Mouse (Mus musculus) myocyte (in vitro differentiated cells): ENCODE data around the gene Pgls. TPM values are rescaled to one million over a fixed set of nuclear protein-coding genes. Genes with fewer than 3 reads are reported as not detected.
A peak's percentile ranks its signal among the peaks of the same experiment; 100 is the strongest.

Experiments used
- H3K27me3 ChIP-seq: one replicate; pipeline ENCODE4 v1.6.1; 2011; ENCODE audit not compliant: control insufficient read depth, insufficient read depth, insufficient read length
- H3K36me3 ChIP-seq: one replicate; pipeline ENCODE4 v1.6.1; 2011; ENCODE audit not compliant: control insufficient read depth, insufficient read depth
- H3K4me2 ChIP-seq: one replicate; pipeline ENCODE4 v1.6.1; 2011; ENCODE audit warnings: low read depth, control low read depth
- H3K4me3 ChIP-seq: one replicate; pipeline ENCODE4 v1.5.1; 2011; ENCODE audit warnings: mild to moderate bottlenecking, control low read depth, moderate library complexity
- H3K79me2 ChIP-seq: one replicate; pipeline ENCODE4 v1.6.1; 2011; ENCODE audit not compliant: control insufficient read depth, insufficient read depth
- H3ac ChIP-seq: one replicate; pipeline ENCODE4 v1.6.1; 2011; ENCODE audit not compliant: control insufficient read depth, insufficient read length
- CEBPB ChIP-seq: IDR thresholded peaks from 2 replicates; pipeline ENCODE4 v1.6.1; 2011; ENCODE audit warnings: mild to moderate bottlenecking, moderate library complexity; ENCODE audit not compliant: poor library complexity, insufficient read depth, severe bottlenecking
- E2F4 ChIP-seq: IDR thresholded peaks from one replicate; pipeline ENCODE4 v1.6.1; 2011; ENCODE audit warnings: mild to moderate bottlenecking, control low read depth, moderate library complexity; ENCODE audit not compliant: insufficient read depth
- MAX ChIP-seq: IDR thresholded peaks from one replicate; pipeline ENCODE4 v1.6.1; 2011; ENCODE audit warnings: low read depth, mild to moderate bottlenecking, control low read depth
- MYOD1 ChIP-seq, 3 experiments: IDR thresholded peaks; one replicate each; pipeline ENCODE4 v1.6.1; 2011; ENCODE audit warnings: control low read depth in 2 of 3, low read depth in 2 of 3, mild to moderate bottlenecking in 2 of 3, moderate library complexity in 1 of 3; ENCODE audit not compliant: insufficient read length in 2 of 3, control insufficient read depth in 1 of 3
- MYOG ChIP-seq, 3 experiments: IDR thresholded peaks; one replicate each; pipeline ENCODE4 v1.6.1; 2011; ENCODE audit warnings: control low read depth in 2 of 3, low read depth in 2 of 3, mild to moderate bottlenecking in 2 of 3; ENCODE audit not compliant: insufficient read length in 2 of 3, control insufficient read depth in 1 of 3, insufficient read depth in 1 of 3
- POLR2A ChIP-seq: IDR thresholded peaks from one replicate; pipeline ENCODE4 v1.6.1; 2011; ENCODE audit warnings: low read depth, mild to moderate bottlenecking, control low read depth, moderate library complexity; ENCODE audit not compliant: insufficient read length
- POLR2AphosphoS2 ChIP-seq: IDR thresholded peaks from one replicate; pipeline ENCODE4 v1.6.1; 2011; ENCODE audit warnings: low read depth, control low read depth; ENCODE audit not compliant: insufficient read length
- REST ChIP-seq: IDR thresholded peaks from one replicate; pipeline ENCODE4 v1.6.1; 2011; ENCODE audit warnings: mild to moderate bottlenecking, control low read depth, moderate library complexity; ENCODE audit not compliant: insufficient read depth, insufficient read length
- SRF ChIP-seq: IDR thresholded peaks from one replicate; pipeline ENCODE4 v1.6.1; 2011; ENCODE audit warnings: low read depth; ENCODE audit not compliant: control insufficient read depth, insufficient read length
- TCF12 ChIP-seq: IDR thresholded peaks from one replicate; pipeline ENCODE4 v1.6.1; 2011; ENCODE audit warnings: mild to moderate bottlenecking, control low read depth; ENCODE audit not compliant: poor library complexity, insufficient read depth, severe bottlenecking
- TCF3 ChIP-seq: IDR thresholded peaks from one replicate; pipeline ENCODE4 v1.6.1; 2011; ENCODE audit warnings: low read depth, control low read depth; ENCODE audit not compliant: insufficient read length
- USF1 ChIP-seq: IDR thresholded peaks from one replicate; pipeline ENCODE4 v1.6.1; 2011; ENCODE audit warnings: low read depth, mild to moderate bottlenecking, control low read depth, moderate library complexity
- polyA plus RNA-seq: library from polyadenylated mRNA; unstranded; fragments of >200 nt; fragmentation: generic; extraction: Trizol; gene quantifications from one replicate; pipeline ENCODE4 v1.2.1, GENCODE M21; 2012; ENCODE audit warnings: missing spikeins

The Pgls gene
- polyA plus RNA-seq, 1 experiment, result 248 TPM

GRCm38 (mm10) chr8:71613418-71613817 is 21.4 kb downstream of the Pgls start:
- H3K4me3 ChIP-seq, result no peak overlapping the region
- H3K79me2 ChIP-seq, result peaks cover 3% of the 10 kb centered on the region
- no peaks in the 10 kb centered on the region for H3K36me3 ChIP-seq
- no peak overlapping the region for H3K4me2 ChIP-seq
- TF ChIP-seq MYOD1 (IDR thresholded peaks at IDR 0.05; ENCODE audit: control insufficient read depth in 1 of 3, insufficient read length in 2 of 3, low read depth in 2 of 3) (peak in 1 of 3 experiments; percentile 14), MAX (no peak), TCF3 (no peak), CEBPB (no peak), POLR2AphosphoS2 (no peak), SRF (no peak), USF1 (no peak)
- no peaks in the 10 kb centered on the region for H3K27me3 ChIP-seq
- no peak overlapping the region for H3ac ChIP-seq

- Histone ChIP-seq H3K36me3 (peaks cover 31% of the 10 kb centered on the region), H3K79me2 (no peaks in the 10 kb centered on the region), H3K4me3 (no peak overlapping the region), H3K27me3 (no peaks in the 10 kb centered on the region), H3ac (no peak overlapping the region), H3K4me2 (no peak overlapping the region)
- TF ChIP-seq MYOG (IDR thresholded peaks at IDR 0.05; ENCODE audit: control insufficient read depth in 1 of 3, insufficient read depth in 1 of 3, insufficient read length in 2 of 3, low read depth in 2 of 3) (no peak), POLR2AphosphoS2 (no peak), MAX (no peak), POLR2A (no peak), MYOD1 (IDR thresholded peaks at IDR 0.05; ENCODE audit: control insufficient read depth in 1 of 3, insufficient read length in 2 of 3, low read depth in 2 of 3) (peak in 1 of 3 experiments; percentile 6), REST (no peak), TCF12 (no peak), SRF (no peak)
Observed at GRCm38 (mm10) chr8:71619786-71620185, 27.8 kb downstream of the Pgls start.

GRCm38 (mm10) chr8:71625088-71625487 is 33.1 kb downstream of the Pgls start:
- no peaks in the 10 kb centered on the region for H3K27me3 ChIP-seq
- TF ChIP-seq USF1 (no peak), MAX (no peak), MYOD1 (IDR thresholded peaks at IDR 0.05; ENCODE audit: control insufficient read depth in 1 of 3, insufficient read length in 2 of 3, low read depth in 2 of 3) (no peak), POLR2A (no peak), TCF12 (no peak), CEBPB (no peak), POLR2AphosphoS2 (no peak), TCF3 (no peak), E2F4 (no peak), MYOG (IDR thresholded peaks at IDR 0.05; ENCODE audit: control insufficient read depth in 1 of 3, insufficient read depth in 1 of 3, insufficient read length in 2 of 3, low read depth in 2 of 3) (no peak), SRF (no peak), REST (no peak)
- no peak overlapping the region for H3K4me2 ChIP-seq
- H3K4me3 ChIP-seq, result no peak overlapping the region
- H3ac ChIP-seq, result no peak overlapping the region
- H3K79me2 ChIP-seq, result no peaks in the 10 kb centered on the region
- H3K36me3 ChIP-seq, result peaks cover 31% of the 10 kb centered on the region

GRCm38 (mm10) chr8:71626753-71627152 is 34.8 kb downstream of the Pgls start:
- TF ChIP-seq SRF (no peak), POLR2A (no peak), TCF12 (no peak), USF1 (no peak), CEBPB (no peak), POLR2AphosphoS2 (no peak)
- H3K36me3 ChIP-seq, result peaks cover 27% of the 10 kb centered on the region
- H3K4me3 ChIP-seq, result no peak overlapping the region
- no peaks in the 10 kb centered on the region for H3K79me2 ChIP-seq
- H3K4me2 ChIP-seq, result no peak overlapping the region
- no peak overlapping the region for H3ac ChIP-seq
- no peaks in the 10 kb centered on the region for H3K27me3 ChIP-seq

GRCm38 (mm10) chr8:71627265-71628099 is 35.5 kb downstream of the Pgls start:
- Histone ChIP-seq H3K4me2 (no peak overlapping the region), H3K79me2 (no peaks in the 10 kb centered on the region), H3K4me3 (no peak overlapping the region), H3K27me3 (no peaks in the 10 kb centered on the region), H3K36me3 (peaks cover 20% of the 10 kb centered on the region), H3ac (no peak overlapping the region)
- TF ChIP-seq MYOD1 (IDR thresholded peaks at IDR 0.05; ENCODE audit: control insufficient read depth in 1 of 3, insufficient read length in 2 of 3, low read depth in 2 of 3) (no peak), TCF3 (no peak), POLR2AphosphoS2 (peak; percentile 8), TCF12 (no peak), USF1 (no peak)
